Mouse (Mus musculus): Measurements from ENCODE around the gene Sfmbt1. TPM values are rescaled to one million over a fixed set of nuclear protein-coding genes. Genes with fewer than 3 reads are reported as not detected.
A peak's percentile ranks its signal among the peaks of the same experiment; 100 is the strongest.

The Sfmbt1 gene
- polyA plus RNA-seq, 2 experiments = 3.9 to 11.9 TPM

DNA sequence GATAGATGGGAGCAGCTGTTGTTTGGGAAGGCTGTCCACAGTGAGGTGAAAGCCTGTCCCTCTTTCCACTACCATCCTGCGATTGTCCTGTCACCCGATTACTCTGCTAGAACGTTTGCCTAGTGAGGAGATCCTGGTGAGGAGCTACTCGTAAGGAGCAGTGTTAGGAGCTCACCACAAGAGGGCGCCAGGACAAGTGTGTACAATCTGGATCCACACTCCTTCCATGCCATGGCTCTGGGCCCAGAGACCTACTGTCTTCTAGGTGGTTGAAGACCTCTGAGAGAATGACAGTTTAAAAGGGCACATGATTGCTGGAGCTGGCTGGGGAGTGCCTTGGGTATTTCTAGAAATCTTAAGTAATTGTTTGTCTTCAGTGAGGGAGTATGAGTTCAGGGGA is 152.4 kb downstream of the Sfmbt1 start:
- TF ChIP-seq CTCF (IDR thresholded peaks at IDR 0.05; ENCODE audit: low read depth) = peak; percentile 94
- no peak for TF ChIP-seq EP300 (IDR thresholded peaks at IDR 0.05; ENCODE audit: low read depth)
- DNase-seq (ENCODE audit: low read depth in 3 of 3, low spot score in 3 of 3) (peak; percentile 32 to 44 (median 34)), ATAC-seq (ENCODE audit: insufficient read depth) (no peak)
- no peaks in the 10 kb centered on the region for H3K27me3 ChIP-seq (ENCODE audit: control insufficient read depth, insufficient read depth, low read length)
- H3K27ac ChIP-seq = no peak overlapping the region
- H3K9ac ChIP-seq (replicated peaks) = no peak overlapping the region
- no peaks in the 10 kb centered on the region for H3K36me3 ChIP-seq (replicated peaks; ENCODE audit: control insufficient read depth, insufficient read depth, low read depth)
- H3K4me1 ChIP-seq (replicated peaks; ENCODE audit: control insufficient read depth in 2 of 2, insufficient read depth in 2 of 2, low read length in 1 of 2) = peaks cover 3 to 12% of the 10 kb centered on the region in 2 experiments; a peak in 1 of 4 replicates
- H3K4me2 ChIP-seq (ENCODE audit: low read depth) = no peak overlapping the region
- 21% methylated on average over 5 of the region's 5 CpGs for WGBS (ENCODE audit: insufficient replicate concordance)
- H3K9me3 ChIP-seq (ENCODE audit: control insufficient read depth, low read length) = no peaks in the 10 kb centered on the region
- H3K4me3 ChIP-seq (ENCODE audit: insufficient read depth in 1 of 2, low read depth in 2 of 2, low read length in 2 of 2) = no peak overlapping the region

DNA sequence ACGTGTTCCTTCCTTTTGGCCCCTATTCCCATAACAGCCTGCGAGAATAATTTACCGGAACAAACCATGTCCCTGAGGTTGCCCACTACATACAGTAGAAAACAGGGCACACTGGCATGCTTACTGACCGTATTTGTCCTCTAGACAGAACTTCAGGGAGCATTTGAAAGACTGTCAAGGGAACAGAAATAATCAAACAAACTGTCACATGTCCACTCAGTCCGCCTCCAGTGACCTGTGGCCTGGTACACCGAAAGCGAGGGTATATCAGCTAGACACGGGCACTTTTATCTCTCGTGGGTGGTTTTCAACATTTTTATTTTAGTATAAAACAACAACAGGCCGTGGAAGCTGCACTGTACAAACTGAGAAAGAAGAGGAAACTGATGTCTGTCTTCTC is 154.2 kb downstream of the Sfmbt1 start:
- H3K4me2 ChIP-seq (ENCODE audit: low read depth) = no peak overlapping the region
- 61% methylated on average over 10 of the region's 10 CpGs for WGBS (ENCODE audit: insufficient replicate concordance)
- H3K27me3 ChIP-seq (ENCODE audit: control insufficient read depth, insufficient read depth, low read length) = no peaks in the 10 kb centered on the region
- H3K36me3 ChIP-seq (replicated peaks; ENCODE audit: control insufficient read depth, insufficient read depth, low read depth) = no peaks in the 10 kb centered on the region; the same call in 1 of the 2 replicates
- ATAC-seq (ENCODE audit: insufficient read depth) (0 out of 2 replicates have a peak, but pooled peaks have one; percentile 12), DNase-seq (ENCODE audit: low read depth in 3 of 3, low spot score in 3 of 3) (no peak)
- TF ChIP-seq CTCF (IDR thresholded peaks at IDR 0.05; ENCODE audit: low read depth) (no peak), EP300 (IDR thresholded peaks at IDR 0.05; ENCODE audit: low read depth) (no peak)
- H3K4me3 ChIP-seq (ENCODE audit: insufficient read depth in 1 of 2, low read depth in 2 of 2, low read length in 2 of 2) = no peak overlapping the region
- H3K9me3 ChIP-seq (ENCODE audit: control insufficient read depth, low read length) = no peaks in the 10 kb centered on the region
- H3K4me1 ChIP-seq (replicated peaks; ENCODE audit: control insufficient read depth in 2 of 2, insufficient read depth in 2 of 2, low read length in 1 of 2) = peaks cover 3 to 12% of the 10 kb centered on the region in 2 experiments; a peak in 1 of 4 replicates
- H3K27ac ChIP-seq = no peak overlapping the region
- H3K9ac ChIP-seq (replicated peaks) = no peak overlapping the region

DNA sequence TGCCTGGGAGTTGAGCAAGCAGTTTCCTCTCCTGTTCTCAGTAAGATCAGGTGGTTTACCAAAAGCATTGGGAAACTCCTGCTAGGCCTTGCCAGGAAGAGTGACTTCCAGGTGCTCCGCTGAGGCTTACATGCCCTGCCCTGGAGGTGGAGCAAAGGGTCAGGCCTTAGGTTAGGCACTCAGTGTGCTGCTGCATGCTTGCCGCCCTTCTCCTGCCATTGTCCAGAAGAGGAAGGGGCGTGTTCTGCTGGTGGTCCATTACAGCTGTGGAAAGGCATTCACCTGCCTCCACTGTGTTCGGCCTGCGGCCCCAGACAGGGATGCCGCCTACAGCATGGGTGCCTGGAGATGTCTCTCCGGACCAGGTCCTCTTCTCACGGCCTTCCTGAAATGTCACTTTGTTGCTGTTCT is 154.7 kb downstream of the Sfmbt1 start:
- H3K27ac ChIP-seq = no peak overlapping the region
- H3K4me2 ChIP-seq (ENCODE audit: low read depth) = no peak overlapping the region
- H3K9me3 ChIP-seq (ENCODE audit: control insufficient read depth, low read length) = no peaks in the 10 kb centered on the region
- WGBS (ENCODE audit: insufficient replicate concordance) = 75% methylated on average over 8 of the region's 8 CpGs
- no peak overlapping the region for H3K4me3 ChIP-seq (ENCODE audit: insufficient read depth in 1 of 2, low read depth in 2 of 2, low read length in 2 of 2)
- peaks cover 3 to 15% of the 10 kb centered on the region in 2 experiments; a peak in 2 of 4 replicates for H3K4me1 ChIP-seq (replicated peaks; ENCODE audit: control insufficient read depth in 2 of 2, insufficient read depth in 2 of 2, low read length in 1 of 2)
- H3K27me3 ChIP-seq (ENCODE audit: control insufficient read depth, insufficient read depth, low read length) = no peaks in the 10 kb centered on the region
- ATAC-seq (ENCODE audit: insufficient read depth) (0 out of 2 replicates have a peak, but pooled peaks have one; percentile 7), DNase-seq (ENCODE audit: low read depth in 3 of 3, low spot score in 3 of 3) (no peak)
- TF ChIP-seq EP300 (IDR thresholded peaks at IDR 0.05; ENCODE audit: low read depth) (no peak), CTCF (IDR thresholded peaks at IDR 0.05; ENCODE audit: low read depth) (0 out of 2 replicates have a peak, but pooled peaks have one; percentile 4)
- H3K36me3 ChIP-seq (replicated peaks; ENCODE audit: control insufficient read depth, insufficient read depth, low read depth) = no peaks in the 10 kb centered on the region; the same call in 1 of the 2 replicates
- no peak overlapping the region for H3K9ac ChIP-seq (replicated peaks)

DNA sequence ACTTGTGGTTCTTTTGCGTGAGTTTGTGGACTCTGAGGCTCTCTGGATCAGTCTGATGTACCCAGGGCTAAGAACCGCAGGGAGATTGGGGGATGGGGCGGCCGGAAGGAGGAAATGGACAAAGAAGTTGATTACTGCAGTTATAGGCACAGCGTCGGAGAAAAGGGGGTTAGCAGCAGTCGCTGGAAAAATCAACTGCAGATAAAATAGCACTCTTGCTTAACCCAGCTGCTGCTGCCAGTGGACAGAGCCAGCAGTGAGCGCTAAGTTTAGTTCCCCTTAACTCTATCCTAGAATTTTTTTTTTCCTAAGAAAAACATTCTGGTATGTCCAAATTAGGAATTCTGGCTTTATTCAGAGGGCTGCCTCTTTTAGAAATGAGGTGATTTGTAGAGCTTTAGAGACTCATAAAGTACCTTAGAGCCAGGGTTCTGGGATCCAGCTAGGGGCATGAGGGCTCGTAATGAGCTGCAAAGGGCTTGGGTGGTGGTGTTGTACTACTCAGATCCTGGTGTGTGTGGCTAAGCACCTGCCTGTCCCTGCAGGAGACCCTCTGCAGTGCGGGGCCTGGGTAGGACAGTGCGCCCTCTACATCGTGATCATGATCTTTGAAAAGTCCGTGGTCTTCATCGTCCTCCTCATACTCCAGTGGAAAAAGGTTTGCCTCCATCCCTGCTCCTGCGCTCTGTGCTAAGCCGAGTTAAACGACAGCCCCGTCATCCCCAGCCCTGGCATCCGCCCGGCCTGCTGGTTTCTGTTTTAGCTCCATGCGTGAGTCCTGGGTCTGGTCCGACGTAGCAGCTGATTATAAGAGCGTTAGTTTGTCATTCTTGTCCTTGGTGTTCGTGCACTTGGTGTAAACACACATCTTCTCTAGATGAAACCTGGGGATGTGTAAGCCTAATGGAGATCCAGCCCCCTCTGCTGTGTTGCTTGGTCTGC is 155.8 kb downstream of the Sfmbt1 start:
- H3K36me3 ChIP-seq (replicated peaks; ENCODE audit: control insufficient read depth, insufficient read depth, low read depth) = no peaks in the 10 kb centered on the region; the same call in 1 of the 2 replicates
- DNase-seq (ENCODE audit: low read depth in 3 of 3, low spot score in 3 of 3) (no peak), ATAC-seq (ENCODE audit: insufficient read depth) (no peak)
- no peak overlapping the region for H3K9ac ChIP-seq (replicated peaks)
- no peak overlapping the region; the same call in 1 of the 2 replicates for H3K27ac ChIP-seq
- peaks cover 3 to 20% of the 10 kb centered on the region in 2 experiments; a peak in 2 of 4 replicates for H3K4me1 ChIP-seq (replicated peaks; ENCODE audit: control insufficient read depth in 2 of 2, insufficient read depth in 2 of 2, low read length in 1 of 2)
- H3K27me3 ChIP-seq (ENCODE audit: control insufficient read depth, insufficient read depth, low read length) = no peaks in the 10 kb centered on the region
- WGBS (ENCODE audit: insufficient replicate concordance) = 62% methylated on average over 25 of the region's 25 CpGs
- H3K4me2 ChIP-seq (ENCODE audit: low read depth) = no peak overlapping the region; the same call in 1 of the 2 replicates
- no peaks in the 10 kb centered on the region for H3K9me3 ChIP-seq (ENCODE audit: control insufficient read depth, low read length)
- no peak overlapping the region for H3K4me3 ChIP-seq (ENCODE audit: insufficient read depth in 1 of 2, low read depth in 2 of 2, low read length in 2 of 2)
- TF ChIP-seq CTCF (IDR thresholded peaks at IDR 0.05; ENCODE audit: low read depth) = no peak
- TF ChIP-seq EP300 (IDR thresholded peaks at IDR 0.05; ENCODE audit: low read depth) = no peak

Other genes with a start within 250 kb of the Sfmbt1 start
- 8.2 and 12.5 TPM in 2 replicates for gene Dcp1a, start 235.3 kb upstream of the Sfmbt1 start, polyA plus RNA-seq (2012; rRNA removed)
- gene Dcp1a, start 235.3 kb upstream of the Sfmbt1 start, polyA plus RNA-seq (2014; fragmentation: Nextera tagmentation; extraction: Ambion mirVana) = 6.2 and 8.5 TPM in 2 replicates
- 0.15 and 0.17 TPM in 2 replicates for gene Cacna1d, start 223.4 kb upstream of the Sfmbt1 start, polyA plus RNA-seq (2012; rRNA removed)
- gene Cacna1d, start 223.4 kb upstream of the Sfmbt1 start, polyA plus RNA-seq (2014; fragmentation: Nextera tagmentation; extraction: Ambion mirVana) = 0.17 TPM in 1 of 2 replicates, not detected in the other
- 132 and 153 TPM in 2 replicates for gene Tkt, start 166.5 kb upstream of the Sfmbt1 start, polyA plus RNA-seq (2012; rRNA removed)
- gene Tkt, start 166.5 kb upstream of the Sfmbt1 start, polyA plus RNA-seq (2014; fragmentation: Nextera tagmentation; extraction: Ambion mirVana) = 86.7 and 98.4 TPM in 2 replicates
- gene Prkcd, start 88.6 kb upstream of the Sfmbt1 start, polyA plus RNA-seq (2012; rRNA removed) = 15.5 and 18.7 TPM in 2 replicates
- 11.4 and 12.5 TPM in 2 replicates for gene Prkcd, start 88.6 kb upstream of the Sfmbt1 start, polyA plus RNA-seq (2014; fragmentation: Nextera tagmentation; extraction: Ambion mirVana)
- 3.0 and 3.4 TPM in 2 replicates for gene Rft1, start 60.5 kb upstream of the Sfmbt1 start, polyA plus RNA-seq (2012; rRNA removed)
- 2.8 and 2.9 TPM in 2 replicates for gene Rft1, start 60.5 kb upstream of the Sfmbt1 start, polyA plus RNA-seq (2014; fragmentation: Nextera tagmentation; extraction: Ambion mirVana)
- gene Tmem110, start 110.7 kb downstream of the Sfmbt1 start, polyA plus RNA-seq (2012; rRNA removed) = 3.5 and 6.2 TPM in 2 replicates
- 8.2 and 11.0 TPM in 2 replicates for gene Tmem110, start 110.7 kb downstream of the Sfmbt1 start, polyA plus RNA-seq (2014; fragmentation: Nextera tagmentation; extraction: Ambion mirVana)
- 0.42 and 0.55 TPM in 2 replicates for gene Mustn1, start 164.4 kb downstream of the Sfmbt1 start, polyA plus RNA-seq (2012; rRNA removed)
- gene Mustn1, start 164.4 kb downstream of the Sfmbt1 start, polyA plus RNA-seq (2014; fragmentation: Nextera tagmentation; extraction: Ambion mirVana) = 0.37 and 0.72 TPM in 2 replicates
- 34.6 and 56.0 TPM in 2 replicates for gene Itih4, start 171.6 kb downstream of the Sfmbt1 start, polyA plus RNA-seq (2012; rRNA removed)
- 82.3 and 113 TPM in 2 replicates for gene Itih4, start 171.6 kb downstream of the Sfmbt1 start, polyA plus RNA-seq (2014; fragmentation: Nextera tagmentation; extraction: Ambion mirVana)
- gene Itih3, start 208.9 kb downstream of the Sfmbt1 start, polyA plus RNA-seq (2012; rRNA removed) = 124 and 152 TPM in 2 replicates
- gene Itih3, start 208.9 kb downstream of the Sfmbt1 start, polyA plus RNA-seq (2014; fragmentation: Nextera tagmentation; extraction: Ambion mirVana) = 250 and 275 TPM in 2 replicates
- gene Itih1, start 228.4 kb downstream of the Sfmbt1 start, polyA plus RNA-seq (2012; rRNA removed) = 27.6 and 29.6 TPM in 2 replicates
- gene Itih1, start 228.4 kb downstream of the Sfmbt1 start, polyA plus RNA-seq (2014; fragmentation: Nextera tagmentation; extraction: Ambion mirVana) = 27.2 and 29.3 TPM in 2 replicates
- gene Nek4, start 236.5 kb downstream of the Sfmbt1 start, polyA plus RNA-seq (2012; rRNA removed) = 2.2 and 3.0 TPM in 2 replicates
- gene Nek4, start 236.5 kb downstream of the Sfmbt1 start, polyA plus RNA-seq (2014; fragmentation: Nextera tagmentation; extraction: Ambion mirVana) = 2.6 and 3.7 TPM in 2 replicates

All from liver, embryonic 14.5 days (tissue).